Mouse (Mus musculus): ENCODE measurements at regions not wholly inside any gene's neighbourhood (a gene's known extent, or its start where the extent isn't known, plus 50 kb on each side); places are given as distances from the start of the nearest gene placed in this dataset.

GRCm38 (mm10) chr2:117743901-117744300 is 367.8 kb upstream of the Thbs1 start:
- H3K9ac ChIP-seq = no peak overlapping the region
- peaks cover 4% of the 10 kb centered on the region; the same call in 1 of the 2 replicates for H3K9me3 ChIP-seq (replicated peaks)
- H3K4me1 ChIP-seq = no peaks in the 10 kb centered on the region
- ATAC-seq (ENCODE audit: insufficient number of reproducible peaks, low FRiP score, low TSS enrichment, low read depth) = no peak
- no peaks in the 10 kb centered on the region for H3K27me3 ChIP-seq
- no peak overlapping the region for H3K4me3 ChIP-seq (replicated peaks)
- no peaks in the 10 kb centered on the region for H3K36me3 ChIP-seq
- no peak overlapping the region for H3K27ac ChIP-seq (replicated peaks)
- H3K4me2 ChIP-seq (replicated peaks) = no peak overlapping the region
- 80% methylated on average over 1 of the region's 1 CpGs for WGBS

DNA sequence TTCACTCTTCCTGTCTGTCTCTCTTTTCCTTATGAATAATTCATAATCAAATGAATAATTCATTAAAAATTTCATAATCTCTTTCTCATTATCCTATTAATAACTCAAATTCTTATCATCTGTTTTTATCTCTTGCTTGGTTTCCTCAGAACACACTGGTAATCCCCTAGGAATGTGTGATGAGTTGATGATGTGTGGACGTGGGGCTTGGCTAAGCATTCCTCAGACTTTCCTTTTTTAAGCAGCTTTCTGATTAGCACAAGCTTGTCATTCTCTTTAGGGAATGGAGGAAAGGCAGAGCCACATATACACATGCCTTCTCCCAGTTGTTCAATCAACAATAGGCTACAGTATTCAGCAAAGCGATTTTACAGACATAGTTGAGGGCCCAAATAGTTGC is 365.9 kb upstream of the Thbs1 start:
- H3K4me3 ChIP-seq (replicated peaks) = no peak overlapping the region
- no peak overlapping the region for H3K4me2 ChIP-seq (replicated peaks)
- H3K9me3 ChIP-seq (replicated peaks) = peaks cover 4% of the 10 kb centered on the region; the same call in 1 of the 2 replicates
- H3K27ac ChIP-seq (replicated peaks) = no peak overlapping the region
- 45% methylated on average over 2 of the region's 2 CpGs for WGBS
- H3K4me1 ChIP-seq = no peaks in the 10 kb centered on the region
- H3K36me3 ChIP-seq = no peaks in the 10 kb centered on the region
- no peak for ATAC-seq (ENCODE audit: insufficient number of reproducible peaks, low FRiP score, low TSS enrichment, low read depth)
- H3K9ac ChIP-seq = no peak overlapping the region
- H3K27me3 ChIP-seq = no peaks in the 10 kb centered on the region

- Histone ChIP-seq H3K9me3 (replicated peaks) (peaks cover 4% of the 10 kb centered on the region; the same call in 1 of the 2 replicates), H3K27ac (replicated peaks) (no peak overlapping the region), H3K4me1 (no peaks in the 10 kb centered on the region), H3K4me3 (replicated peaks) (no peak overlapping the region), H3K36me3 (no peaks in the 10 kb centered on the region), H3K9ac (no peak overlapping the region), H3K27me3 (no peaks in the 10 kb centered on the region), H3K4me2 (replicated peaks) (no peak overlapping the region)
- no peak for ATAC-seq (ENCODE audit: insufficient number of reproducible peaks, low FRiP score, low TSS enrichment, low read depth)
- WGBS = 58% methylated on average over 3 of the region's 3 CpGs
These were observed 364.5 kb upstream of the Thbs1 start for GRCm38 (mm10) chr2:117747136-117747535.

DNA sequence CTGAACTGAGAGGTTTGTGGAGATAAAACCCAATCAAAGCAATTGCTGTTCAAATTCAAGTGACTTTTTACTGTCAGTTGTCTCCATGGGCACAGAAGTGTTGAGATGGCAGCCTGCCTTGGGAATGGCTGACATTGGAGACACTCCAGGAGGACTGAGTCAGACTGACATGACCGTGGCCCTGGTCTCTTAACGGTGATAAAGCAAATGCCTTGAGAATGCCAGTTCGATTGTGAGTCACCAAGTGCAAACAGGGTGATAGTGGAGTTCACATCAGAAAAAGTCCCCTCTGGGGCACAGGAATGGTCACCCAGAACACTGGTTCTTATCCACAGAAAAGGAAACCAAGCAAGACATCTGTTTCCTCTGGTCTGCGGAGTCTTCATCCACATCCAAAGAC is 362.8 kb upstream of the Thbs1 start:
- H3K9ac ChIP-seq = no peak overlapping the region
- H3K4me2 ChIP-seq (replicated peaks) = no peak overlapping the region
- H3K4me3 ChIP-seq (replicated peaks) = no peak overlapping the region
- no peaks in the 10 kb centered on the region for H3K27me3 ChIP-seq
- WGBS = 81% methylated on average over 4 of the region's 4 CpGs
- ATAC-seq (ENCODE audit: insufficient number of reproducible peaks, low FRiP score, low TSS enrichment, low read depth) = no peak
- no peak overlapping the region for H3K27ac ChIP-seq (replicated peaks)
- H3K36me3 ChIP-seq = no peaks in the 10 kb centered on the region
- peaks cover 4% of the 10 kb centered on the region; the same call in 1 of the 2 replicates for H3K9me3 ChIP-seq (replicated peaks)
- no peaks in the 10 kb centered on the region for H3K4me1 ChIP-seq

- WGBS = 32% methylated on average over 1 of the region's 1 CpGs
- H3K9ac ChIP-seq = no peak overlapping the region
- H3K4me2 ChIP-seq (replicated peaks) = no peak overlapping the region
- H3K4me1 ChIP-seq = no peaks in the 10 kb centered on the region
- ATAC-seq (ENCODE audit: insufficient number of reproducible peaks, low FRiP score, low TSS enrichment, low read depth) = no peak
- H3K27me3 ChIP-seq = no peaks in the 10 kb centered on the region
- H3K9me3 ChIP-seq (replicated peaks) = no peaks in the 10 kb centered on the region
- H3K27ac ChIP-seq (replicated peaks) = no peak overlapping the region
- H3K36me3 ChIP-seq = no peaks in the 10 kb centered on the region
- H3K4me3 ChIP-seq (replicated peaks) = no peak overlapping the region
These were observed 352.1 kb upstream of the Thbs1 start for GRCm38 (mm10) chr2:117759491-117760013.

DNA sequence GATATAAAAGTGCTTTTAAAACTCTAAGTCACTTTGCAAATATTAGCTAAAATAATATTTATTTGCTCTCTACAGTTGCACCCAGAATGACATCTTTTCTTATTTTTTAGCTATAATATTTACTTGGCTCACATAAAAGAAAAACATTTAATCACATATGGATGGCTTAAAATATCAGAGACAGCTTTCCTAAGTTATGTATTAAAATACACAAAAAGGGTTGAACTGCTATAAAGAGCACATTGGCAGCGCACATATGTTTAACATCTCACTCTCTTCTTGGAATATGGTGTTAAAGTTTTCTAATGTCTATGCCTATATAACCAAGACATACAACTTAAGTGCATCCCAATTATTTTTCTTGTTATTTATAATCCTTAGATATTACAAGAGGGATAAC is 348.0 kb upstream of the Thbs1 start:
- Histone ChIP-seq H3K4me1 (no peaks in the 10 kb centered on the region), H3K4me3 (replicated peaks) (no peak overlapping the region), H3K27ac (replicated peaks) (no peak overlapping the region), H3K27me3 (no peaks in the 10 kb centered on the region), H3K4me2 (replicated peaks) (no peak overlapping the region), H3K9ac (no peak overlapping the region), H3K9me3 (replicated peaks) (no peaks in the 10 kb centered on the region), H3K36me3 (no peaks in the 10 kb centered on the region)
- WGBS = 65% methylated on average over 1 of the region's 1 CpGs
- no peak for ATAC-seq (ENCODE audit: insufficient number of reproducible peaks, low FRiP score, low TSS enrichment, low read depth)

GRCm38 (mm10) chr2:117765572-117765971 is 346.1 kb upstream of the Thbs1 start:
- Histone ChIP-seq H3K36me3 (no peaks in the 10 kb centered on the region), H3K4me3 (replicated peaks) (no peak overlapping the region), H3K9me3 (replicated peaks) (no peaks in the 10 kb centered on the region), H3K27me3 (no peaks in the 10 kb centered on the region), H3K4me1 (peaks cover 4% of the 10 kb centered on the region; the same call in 1 of the 2 replicates), H3K4me2 (replicated peaks) (no peak overlapping the region), H3K27ac (replicated peaks) (no peak overlapping the region), H3K9ac (no peak overlapping the region)
- WGBS = 70% methylated on average over 5 of the region's 5 CpGs
- no peak for ATAC-seq (ENCODE audit: insufficient number of reproducible peaks, low FRiP score, low TSS enrichment, low read depth)

DNA sequence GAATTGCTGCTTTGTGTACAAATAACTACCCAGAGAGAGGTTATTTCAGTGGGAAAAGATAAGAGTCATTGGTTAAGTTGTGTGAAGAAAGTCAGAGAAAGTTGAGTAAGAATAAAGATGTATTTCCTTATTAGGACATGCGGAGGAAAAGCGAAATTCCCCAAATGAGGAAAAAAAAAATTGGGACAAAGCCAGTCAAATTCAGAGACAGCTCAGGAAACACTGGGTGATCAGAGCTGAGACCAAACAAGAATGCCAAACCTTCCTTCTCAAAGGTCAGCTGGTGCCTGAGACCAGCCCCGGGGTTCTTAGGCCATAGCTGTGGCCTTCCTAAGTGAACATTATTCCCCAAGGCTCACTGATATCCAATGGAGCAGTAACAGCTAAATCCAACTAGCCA is 345.2 kb upstream of the Thbs1 start:
- no peak overlapping the region for H3K9ac ChIP-seq
- peaks cover 4% of the 10 kb centered on the region; the same call in 1 of the 2 replicates for H3K4me1 ChIP-seq
- no peak overlapping the region for H3K27ac ChIP-seq (replicated peaks)
- H3K36me3 ChIP-seq = no peaks in the 10 kb centered on the region
- H3K4me2 ChIP-seq (replicated peaks) = no peak overlapping the region
- no peaks in the 10 kb centered on the region for H3K9me3 ChIP-seq (replicated peaks)
- WGBS = 76% methylated on average over 3 of the region's 3 CpGs
- H3K4me3 ChIP-seq (replicated peaks) = no peak overlapping the region
- ATAC-seq (ENCODE audit: insufficient number of reproducible peaks, low FRiP score, low TSS enrichment, low read depth) = no peak
- H3K27me3 ChIP-seq = no peaks in the 10 kb centered on the region

DNA sequence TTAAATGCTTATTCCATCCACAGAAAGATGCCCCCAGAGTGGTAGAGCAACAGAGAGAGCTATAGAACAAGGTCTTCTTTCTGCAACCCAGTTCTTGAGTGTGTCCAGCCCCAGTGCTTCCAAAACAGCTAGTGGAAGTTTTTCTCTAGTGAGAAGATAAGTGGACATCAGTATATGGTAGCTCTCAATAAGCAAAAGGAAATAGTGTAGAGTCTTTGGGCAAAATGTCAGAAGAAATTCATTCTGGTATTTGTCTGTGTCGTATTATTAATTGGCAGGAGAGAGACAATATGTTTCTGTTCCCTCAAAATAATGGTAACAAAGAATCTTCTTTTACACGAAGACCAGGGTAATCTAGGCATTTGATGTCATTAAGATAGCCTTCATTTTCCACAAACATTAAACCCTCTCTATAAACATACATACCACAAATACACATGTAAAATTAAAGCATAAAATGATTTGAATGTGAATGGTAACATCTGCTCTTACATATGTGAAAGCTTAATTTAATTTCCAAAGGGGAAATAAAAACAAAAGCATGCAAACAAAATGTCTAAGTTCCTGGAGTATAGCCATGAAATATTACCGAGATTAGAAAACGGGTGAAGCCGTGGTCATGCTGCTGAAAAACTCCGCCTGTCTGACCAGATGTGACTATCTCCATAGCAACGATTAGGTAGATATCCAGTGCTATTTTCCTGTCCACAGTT is 342.1 kb upstream of the Thbs1 start:
- H3K4me2 ChIP-seq (replicated peaks) = no peak overlapping the region
- H3K27me3 ChIP-seq = no peaks in the 10 kb centered on the region
- WGBS = 34% methylated on average over 7 of the region's 7 CpGs
- no peak for ATAC-seq (ENCODE audit: insufficient number of reproducible peaks, low FRiP score, low TSS enrichment, low read depth)
- no peaks in the 10 kb centered on the region for H3K36me3 ChIP-seq
- H3K27ac ChIP-seq (replicated peaks) = no peak overlapping the region
- no peak overlapping the region for H3K9ac ChIP-seq
- H3K4me3 ChIP-seq (replicated peaks) = no peak overlapping the region
- H3K9me3 ChIP-seq (replicated peaks) = no peaks in the 10 kb centered on the region
- peaks cover 4% of the 10 kb centered on the region; the same call in 1 of the 2 replicates for H3K4me1 ChIP-seq

DNA sequence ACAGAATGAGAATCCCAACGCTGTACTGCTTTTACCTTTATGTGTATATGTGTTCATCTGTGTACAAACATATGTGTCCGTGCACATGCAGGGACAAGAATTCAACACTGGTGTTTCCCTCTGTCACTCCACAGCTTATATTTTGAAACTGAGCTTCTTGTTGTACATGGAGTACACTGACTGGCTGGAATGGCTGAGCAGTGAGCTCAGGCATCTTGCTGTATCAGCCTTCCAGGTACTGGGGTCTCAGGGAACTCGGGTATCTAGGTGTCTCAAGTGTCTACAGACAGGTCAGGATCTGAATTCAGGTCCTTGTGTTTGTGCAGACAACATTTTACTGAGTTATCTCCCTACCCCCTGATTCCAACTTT is 341.6 kb upstream of the Thbs1 start:
- Histone ChIP-seq H3K4me3 (replicated peaks) (no peak overlapping the region), H3K4me2 (replicated peaks) (no peak overlapping the region), H3K9ac (no peak overlapping the region), H3K4me1 (peaks cover 4% of the 10 kb centered on the region; the same call in 1 of the 2 replicates), H3K9me3 (replicated peaks) (no peaks in the 10 kb centered on the region), H3K27ac (replicated peaks) (no peak overlapping the region), H3K36me3 (no peaks in the 10 kb centered on the region), H3K27me3 (no peaks in the 10 kb centered on the region)
- no peak for ATAC-seq (ENCODE audit: insufficient number of reproducible peaks, low FRiP score, low TSS enrichment, low read depth)
- WGBS = 59% methylated on average over 3 of the region's 3 CpGs

- Histone ChIP-seq H3K27me3 (no peaks in the 10 kb centered on the region), H3K9me3 (replicated peaks) (no peaks in the 10 kb centered on the region), H3K27ac (replicated peaks) (no peak overlapping the region), H3K36me3 (no peaks in the 10 kb centered on the region), H3K4me2 (replicated peaks) (no peak overlapping the region), H3K4me3 (replicated peaks) (no peak overlapping the region), H3K9ac (no peak overlapping the region), H3K4me1 (no peaks in the 10 kb centered on the region)
- WGBS = 78% methylated on average over 3 of the region's 3 CpGs
- no peak for ATAC-seq (ENCODE audit: insufficient number of reproducible peaks, low FRiP score, low TSS enrichment, low read depth)
These were observed 331.4 kb upstream of the Thbs1 start for GRCm38 (mm10) chr2:117780287-117780686.

- no peak overlapping the region for H3K4me2 ChIP-seq (replicated peaks)
These were observed 330.9 kb upstream of the Thbs1 start for GRCm38 (mm10) chr2:117780816-117781215.

More at GRCm38 (mm10) chr2:117780816-117781215, 330.9 kb upstream of the Thbs1 start:
- H3K36me3 ChIP-seq = no peaks in the 10 kb centered on the region
- H3K9ac ChIP-seq = no peak overlapping the region
- no peaks in the 10 kb centered on the region for H3K9me3 ChIP-seq (replicated peaks)
- H3K27ac ChIP-seq (replicated peaks) = no peak overlapping the region
- no peaks in the 10 kb centered on the region for H3K4me1 ChIP-seq
- 64% methylated on average over 7 of the region's 7 CpGs for WGBS
- H3K27me3 ChIP-seq = no peaks in the 10 kb centered on the region
- no peak overlapping the region for H3K4me3 ChIP-seq (replicated peaks)
- no peak for ATAC-seq (ENCODE audit: insufficient number of reproducible peaks, low FRiP score, low TSS enrichment, low read depth)

Data from embryonic facial prominence, embryonic 15.5 days (tissue).